Mouse (Mus musculus) intestine, embryonic 16.5 days (tissue): Measurements from ENCODE around the gene Pla2g7. TPM values are rescaled to one million over a fixed set of nuclear protein-coding genes. Genes with fewer than 3 reads are reported as not detected.
"Not testable (repeated sequence)": the region's sequence is repeated elsewhere in the genome, so short reads cannot be mapped to it uniquely, and the experiment has no call there.

Experiments used
- ATAC-seq: fragments of 200-750 bp; cut with Nextera tagmentation; 2 replicates; pipeline ENCODE4 v1.8.0; 2017; ENCODE audit warnings: moderate TSS enrichment, moderate library complexity
- H3K27ac ChIP-seq: fragments of 300-500 bp; sonication (generic); 2 replicates; pipeline ENCODE4 v1.5.1; 2014; ENCODE audit warnings: mild to moderate bottlenecking, low read length
- H3K27me3 ChIP-seq: fragments of 300-500 bp; sonication (generic); replicated peaks from 2 replicates; pipeline ENCODE4 v1.6.1; 2014; ENCODE audit warnings: low read length, control low read depth, mixed read lengths; ENCODE audit not compliant: control insufficient read depth, insufficient read depth
- H3K36me3 ChIP-seq: fragments of 300-500 bp; sonication (generic); 2 replicates; pipeline ENCODE4 v1.6.1; 2014; ENCODE audit warnings: low read length, control low read depth; ENCODE audit not compliant: control insufficient read depth, insufficient read depth
- H3K4me1 ChIP-seq: fragments of 300-500 bp; sonication (generic); 2 replicates; pipeline ENCODE4 v1.6.1; 2014; ENCODE audit warnings: low read length, control low read depth, mixed read lengths; ENCODE audit not compliant: control insufficient read depth, insufficient read depth
- H3K4me2 ChIP-seq: fragments of 300-500 bp; sonication (generic); 2 replicates; pipeline ENCODE4 v1.6.1; 2014; ENCODE audit warnings: low read depth, low read length, control low read depth
- H3K4me3 ChIP-seq: fragments of 300-500 bp; sonication (generic); 2 replicates; pipeline ENCODE4 v1.5.1; 2014; ENCODE audit warnings: mild to moderate bottlenecking, low read length
- H3K9ac ChIP-seq: fragments of 300-500 bp; sonication (generic); 2 replicates; pipeline ENCODE4 v1.6.1; 2014; ENCODE audit warnings: low read depth, low read length
- H3K9me3 ChIP-seq: fragments of 300-500 bp; sonication (generic); 2 replicates; pipeline ENCODE4 v1.6.1; 2016; ENCODE audit warnings: low read length, control low read depth; ENCODE audit not compliant: control insufficient read depth
- WGBS: fragments of 180-500 bp; shearing (Covaris S2); extraction: QIAGEN DNeasy Blood & Tissue Kit; methylation state at CpG from one replicate; pipeline ENCODE4 v1.1.7; 2014; 5-methylcytosine and 5-hydroxymethylcytosine counted together
- polyA plus RNA-seq: library from polyadenylated mRNA; unstranded; fragments of >200 nt; fragmentation: Nextera tagmentation; extraction: Ambion mirVana; gene quantifications from 2 replicates; pipeline ENCODE4 v1.2.1, GENCODE M21; 2015

Pla2g7 gene
- polyA plus RNA-seq = 14.0 and 14.2 TPM in 2 replicates

DNA sequence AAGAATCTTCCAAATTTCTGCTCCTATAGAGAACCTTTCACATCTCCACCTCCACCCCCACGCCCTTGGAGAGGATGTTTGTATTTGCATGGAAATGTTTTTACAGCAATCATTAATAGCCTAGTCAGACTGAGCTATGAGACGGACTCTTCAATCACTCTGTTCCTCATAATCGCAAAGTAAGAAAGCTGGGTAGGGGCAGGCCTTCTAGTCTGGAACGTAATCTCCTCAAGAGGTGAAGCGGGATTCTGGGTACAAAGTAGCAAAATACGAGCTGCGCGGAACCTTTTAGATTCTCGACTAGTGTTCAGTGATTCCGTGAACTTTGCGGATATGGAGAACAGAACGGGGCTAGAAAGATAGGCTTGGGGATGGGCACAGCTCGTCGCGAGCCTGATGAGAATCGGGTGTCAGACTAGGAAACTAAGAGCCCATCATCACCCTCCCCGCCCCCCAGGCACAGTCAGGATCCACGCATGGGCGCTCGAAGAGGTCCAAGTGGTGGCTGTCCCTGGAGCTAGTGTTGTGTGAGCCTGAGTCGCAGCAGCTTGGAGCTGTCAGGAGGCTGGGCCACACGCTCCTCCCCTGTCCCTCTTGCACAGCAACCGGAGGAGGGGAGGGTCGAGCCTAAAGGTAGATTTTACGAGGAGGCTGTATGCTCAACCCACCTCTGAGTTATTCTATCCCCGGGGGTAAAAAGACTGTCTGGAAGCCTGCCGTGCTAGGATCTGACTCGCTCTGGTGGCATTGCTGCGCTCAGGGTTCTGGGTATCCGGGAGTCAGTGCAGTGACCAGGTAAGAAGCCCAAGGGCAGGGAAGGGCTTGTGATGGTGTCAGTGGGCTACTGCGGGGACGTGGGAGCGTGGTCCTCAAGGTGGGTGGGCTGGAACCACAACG lies at the start of gene Pla2g7:
TSS of gene Pla2g7 (plus strand) at position 107 of the 897 bp plus-strand sequence.
- Histone ChIP-seq H3K27me3 (no peaks in the 10 kb centered on the region), H3K27ac (no peak within 1 kb of the TSS), H3K9me3 (no peaks in the 10 kb centered on the region), H3K4me3 (peak within 1 kb of the TSS; percentile 56), H3K36me3 (no peaks in the 10 kb centered on the region), H3K4me1 (peaks cover 4% of the 10 kb centered on the region), H3K9ac (peak within 1 kb of the TSS; percentile 69), H3K4me2 (peak within 1 kb of the TSS; percentile 91)
- under 1% methylated on average over 34 of the region's 34 CpGs for WGBS
- peak; percentile 82 for ATAC-seq

DNA sequence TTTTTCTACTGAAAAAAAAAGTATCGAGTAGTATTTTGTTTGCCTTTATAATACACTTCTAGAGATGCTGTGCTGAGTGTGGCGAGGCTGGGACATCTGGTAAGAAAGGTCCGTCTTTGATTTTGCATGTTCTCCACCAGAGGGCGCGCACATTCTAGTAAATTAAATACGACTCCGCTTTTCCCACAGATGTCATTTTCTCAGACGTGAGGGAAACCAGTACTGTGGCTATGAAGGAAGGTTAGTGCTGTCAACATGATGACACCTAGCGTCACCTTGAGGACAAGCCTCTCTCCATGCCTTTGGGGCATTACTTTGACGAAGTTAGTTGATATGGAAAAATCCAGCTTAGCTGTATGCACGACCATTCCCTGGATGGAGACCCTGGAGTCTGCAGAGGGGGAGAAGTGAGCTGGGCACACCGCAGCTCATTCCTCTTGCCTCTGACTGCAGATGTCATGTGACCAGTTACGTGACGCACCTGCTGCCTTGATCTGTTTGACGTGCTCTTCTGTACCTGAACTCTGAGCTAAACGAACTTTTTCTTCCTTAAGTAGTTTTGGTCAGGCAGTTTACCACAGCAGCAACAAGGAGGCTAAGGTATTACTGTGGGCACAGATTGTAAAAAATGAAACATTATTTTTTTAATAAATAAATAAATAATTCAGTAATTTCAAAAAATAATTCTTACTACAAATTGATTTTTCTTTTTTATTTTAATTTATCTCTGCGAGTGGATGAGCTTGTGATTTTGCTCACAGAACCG lies 49.1 kb upstream of the Pla2g7 start:
- H3K27ac ChIP-seq = no peak overlapping the region
- no peaks in the 10 kb centered on the region for H3K4me1 ChIP-seq
- H3K4me3 ChIP-seq = no peak overlapping the region
- H3K9me3 ChIP-seq = no peaks in the 10 kb centered on the region
- H3K9ac ChIP-seq = no peak overlapping the region
- no peaks in the 10 kb centered on the region for H3K27me3 ChIP-seq
- H3K4me2 ChIP-seq = no peak overlapping the region
- WGBS = 26% methylated on average over 18 of the region's 18 CpGs
- peak; percentile 89 for ATAC-seq
- H3K36me3 ChIP-seq = no peaks in the 10 kb centered on the region

DNA sequence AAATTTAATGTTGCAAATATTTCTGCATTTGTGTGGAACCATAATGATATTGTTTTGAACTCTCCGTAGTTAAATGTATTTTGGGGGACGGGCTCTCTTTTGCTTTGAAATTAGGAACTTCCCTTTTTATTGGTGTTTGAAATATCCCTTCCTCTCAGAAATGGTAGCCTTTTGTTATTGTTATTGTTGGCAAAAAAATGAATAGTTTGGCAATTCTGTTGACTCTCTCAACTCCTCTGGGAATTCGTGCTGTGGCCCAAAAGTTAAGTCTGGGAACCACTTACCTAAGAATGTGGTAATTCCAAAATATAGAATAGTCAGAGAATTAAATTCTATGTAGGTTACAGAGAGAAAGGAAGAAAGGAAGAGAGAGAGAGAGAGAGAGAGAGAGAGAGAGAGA lies 47.7 kb upstream of the Pla2g7 start:
- H3K36me3 ChIP-seq = no peaks in the 10 kb centered on the region
- H3K9me3 ChIP-seq = no peaks in the 10 kb centered on the region
- no peaks in the 10 kb centered on the region for H3K27me3 ChIP-seq
- H3K9ac ChIP-seq = no peak overlapping the region
- H3K4me3 ChIP-seq = no peak overlapping the region
- H3K27ac ChIP-seq = no peak overlapping the region
- WGBS = 79% methylated on average over 3 of the region's 3 CpGs
- no peak for ATAC-seq
- no peaks in the 10 kb centered on the region for H3K4me1 ChIP-seq
- H3K4me2 ChIP-seq = no peak overlapping the region

DNA sequence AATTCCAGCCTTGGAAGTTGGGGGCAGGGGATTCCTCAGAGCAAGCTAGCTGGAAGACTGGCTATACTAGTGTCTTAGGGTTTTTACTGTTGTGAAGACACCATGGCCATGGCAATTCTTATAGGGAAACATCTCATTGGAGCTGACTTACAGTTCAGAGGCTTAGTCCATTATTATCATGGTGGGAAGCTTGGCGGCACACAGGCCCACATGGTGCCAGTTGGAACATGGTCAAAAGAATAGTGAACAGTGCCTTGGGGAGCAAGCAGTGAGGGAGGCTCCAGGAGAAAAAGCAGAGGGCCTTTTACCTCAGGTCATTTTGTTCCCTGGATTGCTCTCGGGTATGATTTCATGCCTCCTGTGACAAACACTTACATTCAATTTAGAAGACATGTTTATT lies 37.4 kb upstream of the Pla2g7 start:
- Histone ChIP-seq H3K4me3 (no peak overlapping the region), H3K9ac (no peak overlapping the region), H3K36me3 (no peaks in the 10 kb centered on the region), H3K27ac (no peak overlapping the region), H3K4me1 (peaks cover 3% of the 10 kb centered on the region; the same call in 1 of the 2 replicates), H3K27me3 (no peaks in the 10 kb centered on the region), H3K9me3 (no peaks in the 10 kb centered on the region), H3K4me2 (no peak overlapping the region)
- no peak for ATAC-seq
- 85% methylated on average over 2 of the region's 2 CpGs for WGBS

DNA sequence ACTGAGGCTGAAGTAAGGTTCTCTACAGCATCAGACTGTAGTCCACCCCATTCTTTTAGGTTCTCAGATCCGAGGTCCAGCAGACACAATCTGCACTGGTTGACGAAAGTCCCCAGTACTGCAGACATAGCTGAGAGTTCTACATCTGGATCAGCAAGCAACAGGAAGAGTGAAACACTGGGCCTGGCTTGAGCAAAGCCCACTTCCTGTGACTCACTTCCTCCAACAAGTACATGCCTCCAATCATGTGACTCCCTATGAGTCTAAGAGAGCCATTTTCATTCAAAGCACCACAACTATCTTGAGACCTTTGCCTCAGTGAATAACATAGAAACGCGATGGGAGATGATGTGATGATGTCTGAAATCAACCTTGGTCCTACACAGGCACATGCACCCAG lies 36.7 kb upstream of the Pla2g7 start:
- Histone ChIP-seq H3K27ac (no peak overlapping the region), H3K27me3 (no peaks in the 10 kb centered on the region), H3K4me1 (peaks cover 3% of the 10 kb centered on the region; the same call in 1 of the 2 replicates), H3K4me3 (no peak overlapping the region), H3K4me2 (no peak overlapping the region), H3K9ac (no peak overlapping the region), H3K36me3 (no peaks in the 10 kb centered on the region), H3K9me3 (no peaks in the 10 kb centered on the region)
- ATAC-seq = no peak
- WGBS = 95% methylated on average over 4 of the region's 4 CpGs

DNA sequence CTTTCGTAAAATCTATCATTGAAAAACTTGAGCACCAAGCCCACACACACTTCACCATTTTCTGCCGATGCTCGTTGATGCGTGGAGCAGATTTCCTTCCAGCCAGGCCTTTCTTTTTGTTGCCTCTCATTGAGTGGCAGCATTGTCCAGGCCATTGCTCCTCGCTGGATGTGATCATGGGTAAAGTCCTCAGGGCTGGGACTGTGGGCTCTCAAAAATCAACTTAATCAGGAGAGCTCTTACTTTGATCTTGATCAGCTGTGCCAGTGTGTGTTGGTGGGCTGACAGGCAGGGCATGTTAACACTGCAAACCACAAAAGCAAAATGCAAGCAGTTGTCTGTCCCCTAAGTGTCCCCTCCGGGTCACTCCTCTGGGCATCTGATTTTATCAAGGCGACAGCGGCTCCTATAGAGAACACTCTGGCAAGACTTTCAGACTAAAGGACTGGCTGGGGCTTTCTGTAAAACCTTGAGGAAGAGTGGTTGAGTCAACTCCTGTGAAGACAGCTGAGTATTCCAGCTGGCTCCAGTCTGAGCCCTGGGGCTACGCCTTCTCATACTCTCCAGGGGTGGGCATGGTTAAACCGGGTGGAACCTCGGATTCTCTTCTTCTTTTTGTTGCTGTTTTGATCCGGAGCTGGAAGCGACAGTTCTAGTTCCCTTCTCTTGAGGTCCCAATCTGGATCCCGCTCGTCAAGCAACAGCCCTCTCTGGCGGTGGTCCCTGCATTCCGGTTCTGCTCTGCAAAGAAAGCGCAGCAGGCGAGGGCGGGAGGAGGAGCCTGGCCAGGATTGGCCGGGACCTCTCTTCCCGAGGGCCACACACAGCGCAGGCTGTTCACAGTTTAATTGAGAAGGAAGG lies 33.3 kb upstream of the Pla2g7 start:
- peak; percentile 99 for ATAC-seq

DNA sequence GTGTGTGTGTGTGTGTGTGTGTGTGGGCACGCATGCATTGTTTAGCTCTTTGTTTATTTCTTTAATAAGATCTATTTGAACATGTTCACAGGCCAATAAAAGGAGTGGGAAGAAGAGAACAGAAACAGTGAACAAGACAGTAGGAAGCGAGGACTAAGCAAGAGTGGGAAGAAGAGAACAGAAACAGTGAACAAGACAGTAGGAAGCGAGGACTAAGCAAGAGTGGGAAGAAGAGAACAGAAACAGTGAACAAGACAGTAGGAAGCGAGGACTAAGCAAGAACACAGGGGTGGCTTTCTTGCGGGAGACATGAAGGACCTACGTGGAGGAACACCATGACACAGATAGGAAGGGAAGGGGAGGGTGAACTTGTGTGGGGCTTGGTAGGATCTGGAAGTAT lies 31.1 kb upstream of the Pla2g7 start:
- H3K27ac ChIP-seq, H3K27me3 ChIP-seq, H3K4me3 ChIP-seq, H3K4me2 ChIP-seq, H3K36me3 ChIP-seq, H3K9me3 ChIP-seq, ATAC-seq, H3K4me1 ChIP-seq, H3K9ac ChIP-seq: not testable (repeated sequence)
- WGBS = 84% methylated on average over 6 of the region's 6 CpGs

More for the DNA sequence above, 33.3 kb upstream of the Pla2g7 start:
- no peaks in the 10 kb centered on the region for H3K9me3 ChIP-seq
- peak overlapping the region; percentile 50 for H3K4me2 ChIP-seq
- H3K27me3 ChIP-seq = no peaks in the 10 kb centered on the region
- H3K27ac ChIP-seq = peak overlapping the region; percentile 57; the same call in 1 of the 2 replicates
- H3K4me3 ChIP-seq = peak overlapping the region; percentile 30
- peak overlapping the region; percentile 31; the same call in 1 of the 2 replicates for H3K9ac ChIP-seq
- H3K4me1 ChIP-seq = peaks cover 3% of the 10 kb centered on the region; the same call in 1 of the 2 replicates
- no peaks in the 10 kb centered on the region for H3K36me3 ChIP-seq
- WGBS = 20% methylated on average over 23 of the region's 23 CpGs

DNA sequence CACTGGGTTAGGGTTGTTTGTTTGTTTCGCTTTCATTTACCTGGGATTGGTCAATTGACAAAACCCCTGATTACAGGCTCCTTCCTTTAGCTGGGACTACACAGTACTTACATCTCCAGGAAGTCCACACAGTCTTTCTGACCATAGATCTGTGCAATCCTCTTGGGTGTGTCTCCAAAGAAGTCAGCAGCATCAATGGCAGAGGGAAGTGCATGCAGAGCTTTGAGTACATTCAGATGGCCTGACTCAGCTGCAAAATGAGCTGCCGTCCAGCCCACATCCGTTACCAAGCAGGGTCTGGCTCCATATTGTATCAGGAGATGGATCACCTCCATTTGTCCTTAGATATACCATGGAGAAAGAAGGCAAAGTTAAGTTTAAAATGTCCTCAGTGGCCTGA lies 29.1 kb upstream of the Pla2g7 start:
- no peak overlapping the region for H3K9ac ChIP-seq
- H3K4me2 ChIP-seq = no peak overlapping the region
- H3K9me3 ChIP-seq = no peaks in the 10 kb centered on the region
- WGBS = 84% methylated on average over 3 of the region's 3 CpGs
- no peaks in the 10 kb centered on the region for H3K27me3 ChIP-seq
- no peak overlapping the region for H3K4me3 ChIP-seq
- H3K36me3 ChIP-seq = no peaks in the 10 kb centered on the region
- peaks cover 3% of the 10 kb centered on the region; the same call in 1 of the 2 replicates for H3K4me1 ChIP-seq
- no peak for ATAC-seq
- no peak overlapping the region for H3K27ac ChIP-seq
